Mouse (Mus musculus): Measurements from ENCODE around the gene Smdt1. TPM values are rescaled to one million over a fixed set of nuclear protein-coding genes. Genes with fewer than 3 reads are reported as not detected.
"Not testable (repeated sequence)": the region's sequence is repeated elsewhere in the genome, so short reads cannot be mapped to it uniquely, and the experiment has no call there.

Gene Smdt1
- polyA plus RNA-seq, 1 experiment from 2014 or later, result 233 TPM

- peak overlapping the region; percentile 53 for H3K9ac ChIP-seq (ENCODE audit: low read length)
- 0 out of 2 replicates have a peak, but pooled peaks cover 2% of the 10 kb centered on the region for H3K4me1 ChIP-seq (ENCODE audit: control insufficient read depth, insufficient read depth, low read length)
- ATAC-seq (ENCODE audit: insufficient number of reproducible peaks, low FRiP score, low TSS enrichment, low read depth) (peak; percentile 39; the same call in 1 of the 2 replicates), DNase-seq (ENCODE audit: low spot score) (peak; percentile 27)
- H3K36me3 ChIP-seq (ENCODE audit: control insufficient read depth, insufficient read depth, low read length), result no peaks in the 10 kb centered on the region
- H3K27ac ChIP-seq (replicated peaks; ENCODE audit: low read depth, low read length), result no peak overlapping the region
- peak overlapping the region; percentile 35 for H3K4me3 ChIP-seq (ENCODE audit: low read depth, low read length)
- no peaks in the 10 kb centered on the region for H3K27me3 ChIP-seq (ENCODE audit: control insufficient read depth, insufficient read depth, low read length)
- H3K4me2 ChIP-seq (ENCODE audit: low read depth, severe bottlenecking), result peak overlapping the region; percentile 66
- 19% methylated on average over 7 of the region's 7 CpGs for WGBS
- H3K9me3 ChIP-seq (ENCODE audit: control insufficient read depth, low read length), result no peaks in the 10 kb centered on the region
Measured at GRCm38 (mm10) chr15:82379511-82379870, 40.7 kb downstream of the Smdt1 start.

GRCm38 (mm10) chr15:82379871-82380713 lies 41.3 kb downstream of the Smdt1 start, which contains the start of gene Cyp2d22:
Gene Cyp2d22, minus strand, starts transcription at chr15:82380260.
- Histone ChIP-seq H3K9me3 (ENCODE audit: control insufficient read depth, low read length) (no peaks in the 10 kb centered on the region), H3K4me1 (ENCODE audit: control insufficient read depth, insufficient read depth, low read length) (0 out of 2 replicates have a peak, but pooled peaks cover 2% of the 10 kb centered on the region), H3K9ac (ENCODE audit: low read length) (peak within 1 kb of the TSS; percentile 53), H3K27ac (replicated peaks; ENCODE audit: low read depth, low read length) (no peak within 1 kb of the TSS), H3K36me3 (ENCODE audit: control insufficient read depth, insufficient read depth, low read length) (no peaks in the 10 kb centered on the region), H3K4me2 (ENCODE audit: low read depth, severe bottlenecking) (peak within 1 kb of the TSS; percentile 66), H3K27me3 (ENCODE audit: control insufficient read depth, insufficient read depth, low read length) (no peaks in the 10 kb centered on the region), H3K4me3 (ENCODE audit: low read depth, low read length) (peak within 1 kb of the TSS; percentile 35)
- ATAC-seq (ENCODE audit: insufficient number of reproducible peaks, low FRiP score, low TSS enrichment, low read depth) (peak; percentile 77), DNase-seq (ENCODE audit: low spot score) (peak; percentile 62)
- 2% methylated on average over 19 of the region's 24 CpGs for WGBS

- peak overlapping the region; percentile 66 for H3K4me2 ChIP-seq (ENCODE audit: low read depth, severe bottlenecking)
- 0 out of 2 replicates have a peak, but pooled peaks cover 2% of the 10 kb centered on the region for H3K4me1 ChIP-seq (ENCODE audit: control insufficient read depth, insufficient read depth, low read length)
- H3K27ac ChIP-seq (replicated peaks; ENCODE audit: low read depth, low read length), result no peak overlapping the region
- H3K4me3 ChIP-seq (ENCODE audit: low read depth, low read length), result peak overlapping the region; percentile 35
- ATAC-seq (ENCODE audit: insufficient number of reproducible peaks, low FRiP score, low TSS enrichment, low read depth) (no peak), DNase-seq (ENCODE audit: low spot score) (no peak)
- H3K27me3 ChIP-seq (ENCODE audit: control insufficient read depth, insufficient read depth, low read length), result no peaks in the 10 kb centered on the region
- WGBS, result 43% methylated on average over 7 of the region's 7 CpGs
- H3K36me3 ChIP-seq (ENCODE audit: control insufficient read depth, insufficient read depth, low read length), result no peaks in the 10 kb centered on the region
- no peaks in the 10 kb centered on the region for H3K9me3 ChIP-seq (ENCODE audit: control insufficient read depth, low read length)
- no peak overlapping the region for H3K9ac ChIP-seq (ENCODE audit: low read length)
Measured at GRCm38 (mm10) chr15:82380714-82381062, 41.9 kb downstream of the Smdt1 start.

GRCm38 (mm10) chr15:82382441-82382840 lies 43.7 kb downstream of the Smdt1 start:
- 85% methylated on average over 2 of the region's 2 CpGs for WGBS
- H3K9ac ChIP-seq (ENCODE audit: low read length), result no peak overlapping the region
- DNase-seq (ENCODE audit: low spot score), result no peak

GRCm38 (mm10) chr15:82385729-82386128 lies 47.0 kb downstream of the Smdt1 start:
- Histone ChIP-seq H3K4me1 (ENCODE audit: control insufficient read depth, insufficient read depth, low read length) (no peaks in the 10 kb centered on the region), H3K9me3 (ENCODE audit: control insufficient read depth, low read length) (no peaks in the 10 kb centered on the region), H3K27me3 (ENCODE audit: control insufficient read depth, insufficient read depth, low read length) (no peaks in the 10 kb centered on the region), H3K27ac (replicated peaks; ENCODE audit: low read depth, low read length) (no peak overlapping the region), H3K36me3 (ENCODE audit: control insufficient read depth, insufficient read depth, low read length) (no peaks in the 10 kb centered on the region), H3K4me3 (ENCODE audit: low read depth, low read length) (no peak overlapping the region), H3K4me2 (ENCODE audit: low read depth, severe bottlenecking) (no peak overlapping the region), H3K9ac (ENCODE audit: low read length) (no peak overlapping the region)
- WGBS, result 90% methylated on average over 2 of the region's 2 CpGs
- DNase-seq (ENCODE audit: low spot score) (no peak), ATAC-seq (ENCODE audit: insufficient number of reproducible peaks, low FRiP score, low TSS enrichment, low read depth) (no peak)

More at GRCm38 (mm10) chr15:82382441-82382840, 43.7 kb downstream of the Smdt1 start:
- no peak overlapping the region for H3K4me3 ChIP-seq (ENCODE audit: low read depth, low read length)
- H3K4me1 ChIP-seq (ENCODE audit: control insufficient read depth, insufficient read depth, low read length), result 0 out of 2 replicates have a peak, but pooled peaks cover 2% of the 10 kb centered on the region
- H3K9me3 ChIP-seq (ENCODE audit: control insufficient read depth, low read length), result no peaks in the 10 kb centered on the region
- H3K36me3 ChIP-seq (ENCODE audit: control insufficient read depth, insufficient read depth, low read length), result no peaks in the 10 kb centered on the region
- no peaks in the 10 kb centered on the region for H3K27me3 ChIP-seq (ENCODE audit: control insufficient read depth, insufficient read depth, low read length)
- H3K4me2 ChIP-seq (ENCODE audit: low read depth, severe bottlenecking), result no peak overlapping the region
- no peak for ATAC-seq (ENCODE audit: insufficient number of reproducible peaks, low FRiP score, low TSS enrichment, low read depth)
- H3K27ac ChIP-seq (replicated peaks; ENCODE audit: low read depth, low read length), result no peak overlapping the region

GRCm38 (mm10) chr15:82389916-82390315 lies 51.2 kb downstream of the Smdt1 start:
- H3K4me3 ChIP-seq (ENCODE audit: low read depth, low read length); DNase-seq (ENCODE audit: low spot score); H3K4me1 ChIP-seq (ENCODE audit: control insufficient read depth, insufficient read depth, low read length); H3K27ac ChIP-seq (replicated peaks; ENCODE audit: low read depth, low read length); ATAC-seq (ENCODE audit: insufficient number of reproducible peaks, low FRiP score, low TSS enrichment, low read depth); H3K9me3 ChIP-seq (ENCODE audit: control insufficient read depth, low read length); H3K27me3 ChIP-seq (ENCODE audit: control insufficient read depth, insufficient read depth, low read length); H3K9ac ChIP-seq (ENCODE audit: low read length); H3K36me3 ChIP-seq (ENCODE audit: control insufficient read depth, insufficient read depth, low read length); H3K4me2 ChIP-seq (ENCODE audit: low read depth, severe bottlenecking): not testable (repeated sequence)
- 89% methylated on average over 10 of the region's 10 CpGs for WGBS

GRCm38 (mm10) chr15:82393922-82394321 lies 55.2 kb downstream of the Smdt1 start, which contains the start of gene Cyp2d11:
Gene Cyp2d11, minus strand, starts transcription at chr15:82394022.
- H3K4me2 ChIP-seq (ENCODE audit: low read depth, severe bottlenecking), result not testable (repeated sequence)

GRCm38 (mm10) chr15:82395955-82396354 lies 57.2 kb downstream of the Smdt1 start:
- H3K36me3 ChIP-seq (ENCODE audit: control insufficient read depth, insufficient read depth, low read length); H3K4me3 ChIP-seq (ENCODE audit: low read depth, low read length); DNase-seq (ENCODE audit: low spot score); H3K9me3 ChIP-seq (ENCODE audit: control insufficient read depth, low read length); H3K27me3 ChIP-seq (ENCODE audit: control insufficient read depth, insufficient read depth, low read length); H3K4me2 ChIP-seq (ENCODE audit: low read depth, severe bottlenecking); ATAC-seq (ENCODE audit: insufficient number of reproducible peaks, low FRiP score, low TSS enrichment, low read depth); H3K4me1 ChIP-seq (ENCODE audit: control insufficient read depth, insufficient read depth, low read length); H3K9ac ChIP-seq (ENCODE audit: low read length); H3K27ac ChIP-seq (replicated peaks; ENCODE audit: low read depth, low read length): not testable (repeated sequence)
- 69% methylated on average over 3 of the region's 3 CpGs for WGBS

More at GRCm38 (mm10) chr15:82393922-82394321, 55.2 kb downstream of the Smdt1 start, which contains the start of gene Cyp2d11:
- not testable (repeated sequence) for H3K4me3 ChIP-seq (ENCODE audit: low read depth, low read length); H3K27ac ChIP-seq (replicated peaks; ENCODE audit: low read depth, low read length); H3K27me3 ChIP-seq (ENCODE audit: control insufficient read depth, insufficient read depth, low read length); H3K9ac ChIP-seq (ENCODE audit: low read length); DNase-seq (ENCODE audit: low spot score); ATAC-seq (ENCODE audit: insufficient number of reproducible peaks, low FRiP score, low TSS enrichment, low read depth); H3K36me3 ChIP-seq (ENCODE audit: control insufficient read depth, insufficient read depth, low read length); H3K9me3 ChIP-seq (ENCODE audit: control insufficient read depth, low read length); H3K4me1 ChIP-seq (ENCODE audit: control insufficient read depth, insufficient read depth, low read length)
- 92% methylated on average over 2 of the region's 2 CpGs for WGBS

All from limb, embryonic 11.5 days (tissue).